Mouse (Mus musculus) adrenal gland, adult 8-10 months (tissue): ENCODE measurements at regions not wholly inside any gene's neighbourhood (a gene's known extent, or its start where the extent isn't known, plus 50 kb on each side); places are given as distances from the start of the nearest gene placed in this dataset.
A peak's percentile ranks its signal among the peaks of the same experiment; 100 is the strongest.

Source experiments
- DNase-seq: peaks from one replicate; pipeline ENCODE4 v3.0.0; 2022

- no peak for DNase-seq
Measured at GRCm38 (mm10) chr9:47353972-47354371, 176.0 kb upstream of the Cadm1 start.

DNA sequence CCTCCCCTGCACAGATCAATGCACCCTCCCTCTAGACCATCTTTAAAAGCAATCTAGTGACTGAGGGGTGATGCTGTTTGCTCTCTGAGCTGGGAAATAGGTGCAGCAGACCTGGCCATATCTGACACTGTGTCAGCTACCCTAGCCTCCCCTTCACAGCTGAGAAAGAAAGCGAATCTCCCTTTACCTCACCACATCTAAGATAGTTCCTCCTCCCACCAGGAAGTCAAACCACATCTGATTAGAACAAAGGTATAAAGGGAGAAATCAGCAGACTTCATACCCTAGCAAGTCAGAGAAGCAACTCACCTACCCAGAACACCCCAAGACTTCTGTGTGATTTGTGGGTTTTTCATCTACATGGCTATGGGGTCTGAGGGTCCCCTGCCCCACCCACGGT, 175.6 kb upstream of the Cadm1 start:
- DNase-seq, result no peak

DNA sequence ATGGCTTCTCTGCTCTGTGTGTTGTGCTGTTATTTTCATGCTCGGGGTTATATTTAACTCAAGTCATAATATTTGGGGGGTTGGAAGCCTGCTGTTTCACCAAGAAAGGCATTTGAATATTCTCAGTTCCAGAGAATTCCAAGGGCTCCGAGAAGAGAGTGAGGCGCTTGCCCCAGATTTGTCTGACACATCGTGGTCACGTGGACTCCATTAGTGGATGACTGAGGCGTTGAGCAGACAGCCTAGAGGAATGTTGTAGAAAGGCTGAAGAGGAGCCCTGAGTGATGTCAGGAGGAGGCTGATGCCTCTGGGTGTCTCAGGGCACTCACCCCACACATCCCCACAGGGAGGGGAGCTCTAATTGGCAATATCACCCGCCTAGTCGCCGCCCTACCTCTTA, 175.1 kb upstream of the Cadm1 start:
- no peak for DNase-seq

GRCm38 (mm10) chr9:47357756-47358399, 172.1 kb upstream of the Cadm1 start:
- DNase-seq, result peak; percentile 6

GRCm38 (mm10) chr9:47358400-47358767, 171.6 kb upstream of the Cadm1 start:
- no peak for DNase-seq

DNA sequence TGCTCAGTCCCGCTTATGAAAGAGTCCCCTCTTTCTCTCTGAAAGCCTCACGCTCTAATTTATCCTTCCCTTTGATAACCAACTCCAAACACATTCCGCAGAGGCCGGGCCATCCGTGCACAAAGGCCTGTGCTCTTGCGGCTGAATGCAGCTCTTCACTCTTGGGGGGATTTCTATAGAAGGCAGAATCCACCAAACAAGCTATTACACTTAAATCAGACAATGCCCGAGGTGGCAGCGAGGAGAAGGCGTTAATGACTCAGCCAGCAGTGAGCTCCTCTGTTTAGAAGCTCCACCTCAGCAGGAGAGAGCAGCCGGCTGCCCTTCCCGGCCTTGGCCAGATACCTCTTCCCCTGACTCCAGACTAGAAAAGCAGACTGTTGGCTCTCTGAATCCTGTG, 166.9 kb upstream of the Cadm1 start:
- DNase-seq, result no peak

DNA sequence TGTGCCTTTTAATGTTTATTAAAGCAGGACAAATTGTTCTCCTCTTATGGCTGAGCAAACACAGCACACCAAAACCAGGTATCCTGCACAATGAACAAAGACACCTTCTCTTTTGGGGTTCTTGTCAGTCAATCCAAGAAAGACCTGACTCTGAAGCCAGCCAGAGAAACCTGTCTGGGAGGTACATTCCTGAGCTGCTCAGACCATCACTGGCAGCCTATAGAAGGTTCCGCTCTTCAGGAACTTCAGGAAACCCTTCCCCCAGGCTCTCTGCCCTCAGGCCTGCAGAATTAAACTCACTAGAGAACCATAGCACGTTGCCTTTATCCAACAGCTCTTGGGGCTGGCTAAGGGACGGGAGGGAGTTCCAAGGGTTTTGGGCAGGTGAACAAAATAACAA, 165.2 kb upstream of the Cadm1 start:
- no peak for DNase-seq

GRCm38 (mm10) chr9:47367266-47367957, 162.6 kb upstream of the Cadm1 start:
- no peak for DNase-seq

GRCm38 (mm10) chr9:47368015-47368901, 161.7 kb upstream of the Cadm1 start:
- no peak for DNase-seq

- no peak for DNase-seq
Measured at GRCm38 (mm10) chr9:47372296-47372695, 157.7 kb upstream of the Cadm1 start.

- DNase-seq, result no peak
Measured at GRCm38 (mm10) chr9:47374086-47374485, 155.9 kb upstream of the Cadm1 start.

DNA sequence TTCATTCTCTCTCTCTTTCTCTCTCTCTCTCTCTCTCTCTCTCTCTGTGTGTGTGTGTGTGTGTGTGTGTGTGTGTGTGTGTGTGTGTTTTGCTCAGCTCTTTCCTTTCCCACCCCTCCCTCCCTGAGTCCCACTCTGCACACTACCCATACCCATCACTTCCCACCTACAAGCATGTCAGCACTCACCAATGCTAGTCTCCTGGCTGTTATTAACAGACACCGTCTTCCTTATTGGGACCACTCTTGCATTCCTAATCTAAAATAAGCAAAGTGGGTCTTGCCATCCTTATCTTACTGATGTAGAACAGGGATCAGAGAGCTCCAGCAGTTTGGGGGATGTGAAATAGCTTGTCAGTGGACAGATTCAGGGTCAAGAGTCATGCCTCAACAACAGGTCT, 153.3 kb upstream of the Cadm1 start:
- no peak for DNase-seq

- DNase-seq, result no peak
Measured at GRCm38 (mm10) chr9:47378541-47378940, 151.4 kb upstream of the Cadm1 start.

DNA sequence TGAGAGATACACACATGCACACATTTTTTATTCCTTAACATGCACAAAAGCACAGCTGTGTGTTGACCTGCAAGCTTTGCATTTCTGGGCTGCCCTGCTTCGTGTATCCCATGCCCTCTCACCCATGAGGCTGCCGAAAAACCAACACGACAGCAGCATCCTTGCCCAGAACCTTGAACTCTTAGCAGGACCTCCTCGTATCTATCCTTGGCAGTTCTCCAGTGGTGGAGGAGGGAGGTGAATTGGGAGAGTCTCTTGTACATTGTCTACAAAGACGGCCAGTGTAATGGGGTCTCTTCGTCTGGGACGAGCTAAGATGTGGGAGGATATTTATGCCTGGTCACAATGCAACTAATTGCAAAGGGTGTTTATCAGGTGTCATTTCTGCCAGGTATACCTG, 149.6 kb upstream of the Cadm1 start:
- DNase-seq, result peak; percentile 12

- no peak for DNase-seq
Measured at GRCm38 (mm10) chr9:47384185-47384854, 145.7 kb upstream of the Cadm1 start.

DNA sequence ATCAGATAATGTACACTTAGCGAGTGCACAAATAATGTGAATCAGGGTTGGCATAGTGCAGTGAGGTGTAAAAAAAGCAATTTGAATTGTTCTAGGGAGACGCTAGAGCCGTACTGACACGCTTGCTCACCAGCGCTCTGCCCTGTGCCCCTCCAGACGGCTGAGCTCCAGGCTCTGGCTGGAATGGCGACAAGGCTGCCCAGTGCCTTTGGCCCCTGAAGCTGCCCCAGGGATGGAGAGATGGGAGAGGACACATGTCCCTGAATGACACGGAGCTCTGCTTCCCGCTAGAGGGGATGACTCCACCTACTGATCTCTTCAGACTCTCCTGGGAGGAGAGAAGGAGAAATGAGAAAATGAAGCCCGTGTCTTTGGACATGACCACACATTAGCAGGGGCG, 143.3 kb upstream of the Cadm1 start:
- no peak for DNase-seq

- no peak for DNase-seq
Measured at GRCm38 (mm10) chr9:47387221-47387620, 142.8 kb upstream of the Cadm1 start.

- DNase-seq, result no peak
Measured at GRCm38 (mm10) chr9:47387716-47388300, 142.2 kb upstream of the Cadm1 start.

- DNase-seq, result no peak
Measured at GRCm38 (mm10) chr9:47389901-47390300, 140.1 kb upstream of the Cadm1 start.

DNA sequence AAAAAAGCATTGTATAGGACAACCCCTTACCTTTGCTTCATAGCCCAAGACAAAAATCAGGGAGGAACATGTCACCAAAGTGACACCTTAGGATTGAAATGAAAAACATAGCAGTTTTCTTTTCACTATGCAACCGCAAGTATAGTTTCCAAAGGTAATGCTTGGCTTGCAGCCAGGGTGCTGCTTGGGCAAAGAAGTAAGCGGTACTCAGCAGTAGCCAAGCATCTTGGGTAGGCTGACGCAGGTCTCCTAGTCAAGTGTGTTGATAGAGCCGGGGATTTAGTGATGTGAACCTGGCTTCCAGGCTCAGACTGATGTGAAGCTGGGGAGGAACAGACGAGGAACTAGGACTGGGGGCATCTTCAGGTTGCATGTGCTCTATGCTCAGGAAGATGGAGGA, 138.3 kb upstream of the Cadm1 start:
- no peak for DNase-seq

DNA sequence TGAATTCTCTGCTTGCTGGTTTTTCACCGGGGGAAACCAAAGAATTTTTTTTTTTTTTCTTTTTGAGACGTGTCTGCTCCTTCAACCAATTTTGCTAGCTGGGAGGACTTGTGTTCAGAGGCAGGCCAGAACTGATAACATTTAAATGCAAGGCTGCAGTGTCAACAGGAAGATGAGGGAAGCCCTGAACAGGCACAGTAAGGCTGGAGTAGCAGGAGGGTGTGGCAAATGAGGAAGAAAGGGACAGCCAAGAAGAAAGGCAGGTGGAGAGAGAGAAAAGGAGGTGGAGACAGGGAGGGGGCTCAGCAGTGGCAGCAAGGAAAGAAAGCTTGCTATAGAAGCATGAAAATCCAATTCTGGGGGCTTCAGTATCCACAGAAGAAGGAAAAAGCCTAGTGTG, 130.4 kb upstream of the Cadm1 start:
- DNase-seq, result no peak

- DNase-seq, result no peak
Measured at GRCm38 (mm10) chr9:47400117-47400823, 129.7 kb upstream of the Cadm1 start.
